Mouse (Mus musculus) heart, postnatal 36 days (tissue): ENCODE results near the gene Ispd. TPM values are rescaled to one million over a fixed set of nuclear protein-coding genes. Genes with fewer than 3 reads are reported as not detected.
"Not testable (repeated sequence)": the region's sequence is repeated elsewhere in the genome, so short reads cannot be mapped to it uniquely, and the experiment has no call there.

ENCODE experiments used
- DNase-seq, 2 experiments: peaks; one replicate each; pipeline ENCODE4 v3.0.0; 2021 to 2022
- intact Hi-C: fragments of 180-260 bp; cut with DNase I; formaldehyde crosslinking; loops from one replicate; pipeline ENCODE4 v1.15.1; 2025
- total RNA-seq, 2 experiments: library from RNA; stranded (reverse); gene quantifications; 2 replicates each; pipeline ENCODE4 v1.2.3; 2021

The Ispd gene
- total RNA-seq, result 1 to 10 TPM; 4.6 to 5.8 TPM

DNA sequence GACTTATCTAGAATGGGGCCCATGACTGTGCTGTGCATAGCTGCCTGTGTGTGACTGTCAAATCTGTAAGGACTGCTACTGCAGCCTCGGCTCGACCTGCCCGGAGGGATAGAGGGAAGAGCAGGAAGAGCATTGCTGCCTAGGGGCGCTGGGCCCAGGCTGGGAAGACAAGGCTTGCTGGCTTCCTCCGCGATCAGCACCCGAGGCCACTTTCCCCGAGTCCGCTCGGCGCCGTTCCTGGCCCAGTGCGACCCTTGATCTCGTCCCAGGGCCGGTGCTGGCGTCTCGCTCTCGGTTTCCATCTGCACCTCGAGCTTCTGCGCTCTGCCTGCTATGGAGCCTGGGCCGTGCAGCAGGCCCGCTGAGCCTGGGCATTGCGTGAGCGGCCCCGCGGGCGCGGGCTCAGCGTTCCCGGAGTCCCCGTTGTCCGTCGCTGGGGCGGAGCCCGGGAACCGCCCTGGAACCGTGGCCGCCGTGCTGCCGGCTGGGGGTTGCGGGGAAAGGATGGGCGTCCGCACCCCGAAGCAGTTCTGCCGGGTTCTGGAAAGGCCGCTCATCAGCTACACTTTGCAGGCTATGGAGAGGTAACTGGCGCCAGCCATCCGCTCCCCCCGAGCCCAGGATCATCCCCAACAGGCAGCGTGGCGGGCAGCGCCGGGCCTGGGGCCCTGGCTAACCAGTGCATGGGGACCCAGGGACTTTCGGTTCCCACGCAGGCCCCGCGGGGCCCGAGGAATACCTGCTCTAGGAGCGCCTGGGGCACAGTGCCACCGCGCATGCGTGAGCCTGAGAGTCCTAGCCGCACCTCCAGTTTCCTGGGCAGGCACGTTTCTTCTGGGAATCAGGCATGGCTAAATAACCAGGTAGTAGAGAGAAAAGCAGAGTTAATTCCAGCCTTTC lies at the start of gene Ispd, which contains the start of gene D630036H23Rik:
Gene Ispd, plus strand, starts transcription at position 10 of the 900 bp plus-strand sequence.
Gene D630036H23Rik, minus strand, starts transcription at position 741 of the 900 bp plus-strand sequence.
- DNase-seq, result peak; percentile 87 to 90
- intact Hi-C loops, result loop anchor here (2.0 to 10.0 kb wide), 2 partner anchors 167 to 563 kb away; no protein-coding TSS in a partner anchor

DNA sequence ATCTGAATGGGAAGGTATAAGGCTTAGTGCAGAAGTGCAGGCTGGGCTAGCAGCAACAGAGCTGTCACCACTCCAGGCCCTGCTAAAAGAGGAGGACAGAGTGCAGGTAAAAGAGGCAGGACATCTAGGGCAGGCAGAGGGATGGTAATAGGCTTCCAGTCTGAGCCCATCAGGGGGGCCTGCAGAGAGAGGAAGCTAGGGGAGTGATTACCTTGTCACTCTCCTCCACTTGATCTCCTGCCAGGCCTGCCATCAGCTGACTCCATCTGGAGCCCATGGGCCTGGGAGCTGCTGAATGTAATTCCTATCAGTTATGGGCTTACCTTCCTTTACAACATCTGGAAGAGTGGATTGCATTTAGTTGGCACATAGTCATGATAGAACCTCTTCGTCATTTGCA lies 48.6 kb upstream of the Ispd start:
- no peak for DNase-seq
- intact Hi-C loops, result no loop called here

DNA sequence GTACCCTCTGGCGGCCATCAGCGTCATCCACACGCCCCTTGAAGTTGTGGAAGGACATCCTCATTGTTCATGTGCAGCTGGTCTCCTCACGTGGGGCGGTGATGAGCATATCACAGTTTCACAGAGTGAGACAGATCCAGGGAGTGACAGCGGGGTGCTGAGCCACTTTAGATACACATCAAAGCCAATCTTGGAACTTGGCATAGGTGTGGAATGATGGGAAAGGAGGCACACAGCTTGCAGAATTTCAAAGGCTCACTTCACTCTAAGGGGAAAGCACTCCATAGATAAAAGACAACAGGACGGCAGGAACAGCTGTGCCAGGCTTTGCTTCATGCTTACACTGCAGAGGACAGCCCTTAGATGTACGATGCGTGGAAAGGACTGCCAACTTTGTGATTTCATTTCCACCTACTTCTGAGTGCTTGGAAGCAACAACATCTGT lies 47.4 kb upstream of the Ispd start:
- DNase-seq, result no peak
- intact Hi-C loops, result no loop called here

DNA sequence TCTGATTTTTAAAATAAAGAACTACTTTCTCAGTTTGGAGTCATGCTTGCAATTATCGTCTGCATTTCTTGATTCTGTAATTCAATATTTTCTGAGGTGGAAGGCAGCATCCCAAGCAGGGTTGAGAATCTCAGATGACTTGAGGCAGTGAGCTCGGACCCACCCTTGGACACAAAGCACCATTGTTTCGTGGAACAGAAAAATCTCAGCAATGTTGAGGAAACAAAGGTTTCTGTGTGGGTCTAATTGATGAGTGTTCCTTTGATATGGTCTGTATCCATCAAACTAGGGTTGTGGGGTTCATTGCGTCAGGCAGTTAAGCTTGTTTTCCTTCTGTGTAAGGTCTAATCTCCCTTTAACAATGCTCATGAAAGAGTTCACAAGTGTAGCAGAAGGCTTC lies 37.1 kb upstream of the Ispd start:
- intact Hi-C loops, result no loop called here
- no peak for DNase-seq

DNA sequence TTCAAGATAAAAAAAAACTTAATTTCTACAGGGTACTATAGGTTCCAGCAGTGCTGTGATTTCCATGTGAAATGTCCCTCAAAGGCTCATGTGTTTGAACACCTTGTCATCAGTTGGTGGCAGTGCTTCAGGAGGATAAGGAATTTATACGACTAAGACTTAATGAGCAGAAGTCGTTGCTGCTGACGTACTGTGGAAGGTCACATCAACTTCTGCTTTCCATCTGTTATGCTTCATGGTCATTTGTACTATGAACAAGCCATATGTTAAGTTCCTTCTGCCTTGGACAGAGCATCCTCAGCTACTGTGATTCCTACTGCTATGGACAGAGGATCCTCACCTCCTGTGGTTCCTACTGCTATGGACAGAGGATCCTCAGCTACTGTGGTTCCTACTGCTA lies 21.2 kb upstream of the Ispd start:
- no peak for DNase-seq
- intact Hi-C loops, result no loop called here

DNA sequence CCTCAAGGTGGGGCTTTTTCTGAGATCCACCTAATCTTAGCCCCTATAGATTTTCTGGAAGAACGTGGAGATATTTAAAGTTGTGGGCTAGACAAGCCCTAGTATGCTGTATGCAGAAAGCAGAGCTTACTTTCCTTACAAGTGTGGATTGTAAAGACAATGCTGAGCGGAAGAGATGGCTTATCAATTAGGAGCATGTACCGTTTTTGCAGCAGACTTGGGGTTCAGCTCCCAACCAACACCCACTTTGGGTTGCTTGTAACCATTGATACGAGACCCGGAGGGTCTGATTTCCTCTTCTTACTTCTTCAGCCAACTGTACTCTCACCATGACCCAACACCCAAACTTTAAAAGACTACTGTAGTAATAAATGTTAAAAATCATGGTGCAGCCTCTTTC lies 20.6 kb upstream of the Ispd start:
- intact Hi-C loops, result no loop called here
- DNase-seq, result no peak

DNA sequence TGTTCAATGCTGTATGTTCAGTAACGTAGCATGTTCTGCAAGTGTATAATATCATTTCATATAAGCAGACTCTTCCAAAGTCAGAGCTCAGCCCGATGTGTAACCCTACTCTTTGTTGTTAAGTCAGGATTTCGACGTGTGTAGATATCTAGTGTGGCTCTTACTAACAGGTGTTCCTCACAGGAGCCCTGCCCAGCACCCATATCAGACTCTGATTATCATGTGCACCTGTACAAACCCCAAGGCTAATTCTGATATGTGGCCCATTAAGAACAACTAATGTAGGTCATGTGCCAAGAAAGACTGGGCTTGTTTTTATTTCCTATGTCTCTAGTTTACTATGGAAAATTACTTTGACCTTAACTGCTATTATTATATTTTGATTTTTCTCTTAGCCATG lies 17.2 kb upstream of the Ispd start:
- intact Hi-C loops, result no loop called here
- DNase-seq, result no peak

DNA sequence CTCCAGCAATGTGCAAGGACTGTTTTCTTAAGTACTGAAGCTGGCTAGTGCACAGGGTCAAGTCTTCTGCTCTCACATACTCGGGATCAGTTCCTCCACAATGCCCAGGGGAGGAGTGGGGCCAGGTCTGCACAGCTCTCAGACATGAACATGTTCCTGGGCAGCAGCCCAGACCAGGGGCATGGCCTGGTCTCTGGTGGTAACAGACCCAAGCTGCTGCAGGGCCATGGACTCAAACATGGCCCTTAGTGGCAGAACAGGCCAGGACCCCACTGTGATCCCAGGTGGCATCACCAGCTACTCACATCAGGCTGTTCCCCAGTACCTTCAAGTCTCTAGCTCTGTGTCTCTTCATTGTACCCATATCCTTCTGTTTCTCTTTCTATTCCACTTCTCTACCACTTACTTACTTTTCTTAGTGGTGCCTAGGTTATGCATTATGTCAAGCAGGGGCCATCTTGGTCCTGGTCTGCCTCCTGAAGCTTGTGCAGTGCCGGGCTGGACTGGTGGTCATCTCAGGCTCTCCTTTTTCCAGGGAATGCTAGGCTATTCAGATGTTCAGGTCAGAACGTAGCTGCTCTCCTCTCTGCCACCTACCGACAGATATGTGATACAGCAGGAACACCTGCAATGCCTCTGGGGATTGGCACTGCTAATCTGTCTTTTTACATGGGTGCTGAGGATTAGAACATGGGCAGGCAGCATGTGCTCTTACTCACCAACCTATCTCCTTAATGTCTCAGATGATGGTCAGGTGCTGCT lies 7.8 kb upstream of the Ispd start:
- intact Hi-C loops, result loop anchor here (2.0 kb wide), 1 partner anchor 159 kb away; no protein-coding TSS in a partner anchor

DNA sequence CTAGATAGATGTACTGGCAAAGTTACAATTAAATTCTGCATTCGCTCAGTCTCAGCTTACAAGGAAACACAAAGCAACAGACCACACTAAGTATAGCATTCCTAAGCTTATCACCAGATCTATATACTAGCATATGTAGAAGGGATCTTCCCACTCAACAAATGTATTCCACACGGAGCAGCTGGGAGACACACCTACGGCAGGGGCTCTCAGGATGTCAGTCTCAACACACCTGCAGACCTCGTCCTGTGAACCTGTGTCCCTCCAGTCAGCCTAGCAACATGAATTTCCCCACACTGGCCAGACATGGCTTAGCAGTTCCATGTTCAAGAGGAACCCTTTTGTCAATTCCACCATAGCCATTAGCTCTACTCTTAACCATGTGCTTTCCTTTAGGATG lies 4.9 kb upstream of the Ispd start:
- DNase-seq, intact Hi-C loops: not testable (repeated sequence)

More for the DNA sequence above, 7.8 kb upstream of the Ispd start:
- DNase-seq, result no peak

DNA sequence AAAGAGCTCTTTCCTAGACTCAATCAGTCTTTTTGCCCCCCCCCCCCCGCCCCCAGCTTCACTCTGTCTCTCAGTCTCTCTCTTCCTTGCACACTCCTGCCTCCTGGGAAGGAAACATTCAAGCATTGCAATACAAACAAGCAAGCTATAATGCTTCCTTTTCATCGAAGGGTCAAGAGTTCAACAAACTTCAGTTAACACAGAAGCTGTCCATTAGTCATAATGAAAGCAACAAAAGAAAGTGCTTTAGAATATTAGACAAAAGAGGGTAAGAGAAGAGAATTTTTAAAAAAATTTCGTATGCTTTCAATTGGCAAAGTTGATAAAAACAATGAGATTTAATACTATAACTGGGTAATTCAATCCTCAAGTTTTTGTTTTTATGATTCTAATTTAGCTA lies 996 bp upstream of the Ispd start:
- no peak for DNase-seq
- intact Hi-C loops, result loop anchor here (2.0 to 10.0 kb wide), 2 partner anchors 165 to 565 kb away; no protein-coding TSS in a partner anchor

DNA sequence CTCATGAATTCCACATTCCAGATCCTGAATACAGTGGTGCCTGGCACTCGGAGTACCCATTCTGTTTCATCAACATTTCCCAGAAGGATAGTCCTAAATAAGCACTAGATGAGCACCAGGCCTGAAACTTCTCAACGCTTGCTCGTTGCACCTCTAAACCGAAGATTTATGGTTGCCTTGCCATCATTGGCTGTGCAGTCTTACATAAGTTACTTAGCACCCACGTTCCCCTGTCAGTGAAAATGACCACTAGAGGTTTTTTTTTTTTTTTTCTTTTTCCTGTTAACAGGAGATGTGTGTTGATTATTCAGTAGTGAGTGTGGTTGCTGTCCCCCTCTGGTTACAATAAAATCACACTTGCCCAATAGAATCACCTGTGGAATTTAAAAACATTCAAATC lies 444 bp upstream of the Ispd start:
- peak in 1 of 2 experiments; percentile 4 for DNase-seq
- intact Hi-C loops, result loop anchor here (2.0 to 10.0 kb wide), 2 partner anchors 166 to 564 kb away; no protein-coding TSS in a partner anchor

DNA sequence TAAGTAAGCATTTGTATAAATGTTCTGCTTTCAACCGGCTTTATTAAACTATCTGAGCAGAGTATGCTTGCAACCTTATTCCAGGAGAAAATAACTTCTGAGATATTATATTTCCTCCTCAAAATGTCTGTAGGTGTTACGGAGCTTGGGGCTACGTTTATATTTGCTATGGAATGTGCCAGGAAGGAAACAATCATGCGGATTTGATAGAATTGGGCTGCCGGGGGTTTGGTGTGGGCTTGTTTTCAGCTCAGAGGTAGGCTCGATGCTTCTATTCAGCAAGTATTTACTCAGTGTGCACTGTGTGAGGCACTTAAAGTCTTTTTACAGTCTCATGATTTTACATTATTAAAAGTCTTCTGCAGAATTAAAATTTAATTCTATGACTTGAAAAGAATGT lies 4.1 kb downstream of the Ispd start:
- DNase-seq, result no peak
- intact Hi-C loops, result loop anchor here (10.0 kb wide), 1 partner anchor 559 kb away; no protein-coding TSS in a partner anchor

DNA sequence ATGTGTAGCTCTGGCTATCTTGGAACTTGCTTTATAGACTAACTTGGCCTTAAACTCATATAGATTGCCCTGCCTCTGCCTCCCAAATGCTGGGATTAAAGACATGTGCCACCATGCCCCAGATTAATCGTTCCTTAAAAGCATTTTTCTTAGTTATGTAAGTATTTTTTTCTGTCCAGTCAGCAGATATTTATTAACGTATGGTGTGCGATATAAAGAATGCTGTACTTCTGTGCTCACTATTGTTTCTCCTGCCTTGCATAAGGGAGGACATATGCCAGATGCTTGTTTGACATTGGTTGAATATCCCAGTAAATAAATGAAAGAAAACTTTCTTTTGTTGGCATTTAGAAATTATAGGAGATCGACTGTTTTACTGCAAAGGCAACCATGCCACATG lies 5.7 kb downstream of the Ispd start:
- intact Hi-C loops, result loop anchor here (10.0 kb wide), 1 partner anchor 558 kb away; no protein-coding TSS in a partner anchor
- DNase-seq, result no peak

DNA sequence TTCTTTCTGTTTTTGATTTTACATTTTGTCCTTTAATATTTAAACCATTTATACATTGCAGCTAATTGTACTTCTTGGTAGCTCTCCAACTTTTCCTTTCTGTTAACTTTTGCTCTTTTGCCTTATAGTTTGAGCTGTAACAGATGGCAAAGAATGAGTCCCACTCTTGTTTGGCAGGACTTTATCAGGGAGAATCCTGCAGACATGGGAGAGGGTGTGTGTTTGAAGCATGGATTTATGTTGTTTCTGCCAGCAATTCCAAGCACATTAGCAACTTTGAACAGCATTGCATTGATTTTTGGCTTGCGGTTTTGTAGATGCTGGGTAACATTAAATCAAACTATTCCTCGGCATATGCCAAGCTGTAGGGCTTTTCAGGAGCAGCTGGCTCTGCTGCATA lies 13.9 kb downstream of the Ispd start:
- intact Hi-C loops, result no loop called here
- no peak for DNase-seq

DNA sequence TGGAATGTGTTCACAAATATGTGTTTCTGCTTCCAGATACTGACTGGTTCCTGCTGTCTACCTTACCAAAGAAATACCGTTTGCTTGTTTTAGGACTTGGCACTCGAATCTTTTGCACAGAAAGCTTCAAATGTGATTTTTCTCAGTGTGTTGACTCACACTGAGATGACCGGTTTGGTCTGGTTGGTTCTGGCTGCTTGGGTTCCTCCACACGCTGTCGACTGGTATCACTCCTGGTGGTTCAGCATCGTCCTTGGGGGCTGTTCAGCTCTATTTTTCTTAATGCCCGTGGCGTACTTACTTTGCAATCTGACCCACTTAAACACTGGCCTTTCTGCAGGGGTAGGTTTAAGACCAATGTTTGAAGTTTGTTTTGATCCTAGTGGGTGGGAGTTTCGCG lies 42.4 kb downstream of the Ispd start:
- intact Hi-C loops, result no loop called here
- no peak for DNase-seq

DNA sequence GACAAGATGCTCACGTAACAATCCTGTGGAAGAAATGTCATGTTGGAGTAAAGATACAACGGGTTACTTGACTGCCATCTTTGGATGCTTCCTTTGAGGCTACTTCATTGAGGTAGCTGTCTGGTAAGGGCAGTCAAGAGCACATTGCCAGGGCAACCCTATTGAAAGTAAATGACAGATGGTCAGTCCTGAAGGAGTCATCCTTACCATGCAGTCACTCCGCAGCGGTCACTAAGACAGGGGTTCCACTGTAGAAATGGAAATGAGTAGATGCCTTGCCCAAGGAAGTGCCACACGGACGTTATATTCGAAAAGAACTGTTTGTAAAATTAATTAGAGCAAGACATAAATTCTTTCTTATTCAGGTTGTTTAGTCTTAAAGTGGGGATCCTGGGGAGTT lies 44.0 kb downstream of the Ispd start:
- DNase-seq, result no peak
- intact Hi-C loops, result no loop called here

DNA sequence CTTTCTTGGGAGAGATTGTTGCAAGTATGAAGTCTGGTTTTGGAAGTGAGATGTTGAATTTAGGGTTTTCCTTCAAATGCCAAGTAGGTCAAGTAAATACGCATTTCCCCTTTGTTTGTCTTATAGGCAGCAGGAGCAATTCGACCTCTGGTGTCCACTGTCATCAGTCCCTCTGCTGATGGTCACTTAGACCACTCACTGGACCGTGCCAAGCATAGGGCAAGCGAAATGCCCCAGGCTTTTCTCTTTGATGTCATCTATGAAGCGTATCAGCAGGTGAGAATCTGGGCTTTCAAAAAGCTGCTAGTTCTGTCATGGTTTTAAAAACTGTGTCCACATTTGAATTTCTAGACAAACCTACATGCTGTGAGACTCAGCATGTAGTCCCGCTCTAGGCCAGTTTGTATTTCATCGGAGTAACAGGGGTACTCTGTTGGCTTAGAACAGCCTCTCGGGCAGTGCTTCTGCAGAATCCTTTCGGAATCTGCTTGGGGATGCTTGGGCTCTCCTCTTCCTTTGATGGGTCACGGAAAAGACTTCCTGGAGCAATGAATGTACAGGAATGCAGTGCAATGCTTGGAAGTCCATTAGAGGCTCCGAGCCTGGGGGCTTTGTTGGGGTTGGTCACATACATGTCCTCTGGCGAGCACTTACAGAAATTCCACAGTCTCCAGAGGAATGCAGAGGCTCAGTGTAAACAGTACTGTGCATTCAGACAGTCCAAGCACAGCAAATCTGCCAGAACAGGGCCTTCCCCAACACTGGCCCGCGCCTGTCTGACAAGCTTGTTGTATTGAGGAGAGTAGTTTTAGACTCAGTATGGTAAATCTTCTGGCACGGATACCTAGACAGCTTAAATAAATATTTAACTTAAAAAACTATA lies 45.2 kb downstream of the Ispd start:
- intact Hi-C loops, result no loop called here
- DNase-seq, result no peak

DNA sequence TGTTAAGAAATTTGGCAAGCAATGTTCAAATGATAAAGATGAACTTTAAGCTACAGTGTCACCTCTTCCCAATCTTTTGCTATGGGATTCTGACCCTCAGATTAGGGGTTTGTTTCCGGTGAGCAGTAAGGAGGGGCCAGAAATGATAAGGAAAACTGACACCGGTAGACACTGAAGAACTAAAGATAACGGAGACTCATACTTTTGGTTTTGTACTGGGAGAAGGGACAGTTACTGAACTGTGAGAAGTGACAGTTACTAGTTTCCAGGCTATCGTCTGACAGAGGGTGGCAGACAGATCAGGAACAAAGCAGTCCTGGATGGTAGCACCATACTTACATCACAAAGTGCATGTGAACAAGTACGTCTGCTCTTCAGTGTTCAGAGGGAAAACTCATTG lies 55.7 kb downstream of the Ispd start:
- intact Hi-C loops, result no loop called here

DNA sequence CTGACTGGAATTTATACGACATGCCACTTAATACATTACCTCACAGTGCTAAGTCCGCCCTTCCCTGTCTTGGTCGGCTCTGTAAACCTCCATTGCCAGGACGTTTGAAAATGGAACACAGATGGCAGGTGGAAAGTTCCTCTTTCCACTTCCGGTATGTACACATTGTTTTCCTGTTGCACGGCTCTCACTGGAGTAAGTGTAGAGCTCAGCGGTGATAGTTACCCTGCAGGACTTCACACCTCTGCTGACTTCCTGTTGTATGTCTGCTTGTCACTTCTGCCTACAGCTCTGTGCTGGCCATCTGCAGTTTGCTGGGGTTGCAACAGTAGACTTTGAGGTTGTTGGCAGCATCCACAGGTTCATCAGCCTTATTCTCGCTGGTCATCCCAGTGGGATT lies 58.1 kb downstream of the Ispd start:
- intact Hi-C loops, result no loop called here
- DNase-seq, result no peak

More for the DNA sequence above, 55.7 kb downstream of the Ispd start:
- DNase-seq, result no peak

DNA sequence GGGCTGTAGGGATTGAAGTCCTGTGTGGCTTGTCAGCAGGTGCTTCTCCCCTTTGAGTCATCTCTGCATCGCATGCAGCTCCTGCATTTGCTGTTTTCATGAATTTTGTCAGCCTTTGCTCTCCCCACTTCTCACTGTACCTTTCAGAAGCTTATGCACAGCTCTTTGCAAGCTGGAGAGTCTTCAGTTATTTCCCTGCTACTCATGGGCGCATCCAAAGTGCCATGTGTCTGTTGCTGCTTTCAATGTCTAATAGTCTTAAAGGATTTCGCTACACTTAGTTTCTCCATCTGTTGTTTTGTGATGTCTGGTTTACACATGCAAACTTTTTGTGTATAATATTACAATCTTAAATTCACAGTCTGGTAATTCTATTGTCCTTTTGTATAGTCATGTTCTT lies 74.8 kb downstream of the Ispd start:
- intact Hi-C loops, result no loop called here
- no peak for DNase-seq
